Mouse (Mus musculus): ENCODE data around the gene Ttc27. TPM values are rescaled to one million over a fixed set of nuclear protein-coding genes. Genes with fewer than 3 reads are reported as not detected.

Ttc27 gene
- total and polyA plus RNA-seq, 2 experiments from 2014 or later = 8.5 to 16.2 TPM

- Histone ChIP-seq H3K36me3 (replicated peaks; ENCODE audit: control insufficient read depth, insufficient read depth, low read length) (no peaks in the 10 kb centered on the region), H3K9ac (replicated peaks; ENCODE audit: low read depth, low read length) (no peak overlapping the region), H3K4me1 (ENCODE audit: control insufficient read depth, insufficient read depth) (peaks cover 5% of the 10 kb centered on the region), H3K4me3 (ENCODE audit: low read depth, low read length) (no peak overlapping the region), H3K9me3 (replicated peaks; ENCODE audit: control insufficient read depth, low read length) (no peaks in the 10 kb centered on the region), H3K4me2 (ENCODE audit: low read depth, low read length) (peak overlapping the region; percentile 4; the same call in 1 of the 2 replicates), H3K27ac (ENCODE audit: low read depth) (peak overlapping the region; percentile 34; the same call in 1 of the 2 replicates), H3K27me3 (ENCODE audit: control insufficient read depth, insufficient read depth, low read length) (no peaks in the 10 kb centered on the region)
- TF ChIP-seq CTCF (IDR thresholded peaks at IDR 0.05; ENCODE audit: low read depth) (no peak), EP300 (IDR thresholded peaks at IDR 0.05; ENCODE audit: low read depth) (no peak)
- DNase-seq (ENCODE audit: low spot score) (peak; percentile 47), ATAC-seq (ENCODE audit: insufficient read depth, low read depth) (peak; percentile 49; the same call in 1 of the 2 replicates)
- WGBS = 36% methylated on average over 16 of the region's 16 CpGs
These were observed 186.1 kb downstream of the Ttc27 start for GRCm38 (mm10) chr17:74903411-74904331.

DNA sequence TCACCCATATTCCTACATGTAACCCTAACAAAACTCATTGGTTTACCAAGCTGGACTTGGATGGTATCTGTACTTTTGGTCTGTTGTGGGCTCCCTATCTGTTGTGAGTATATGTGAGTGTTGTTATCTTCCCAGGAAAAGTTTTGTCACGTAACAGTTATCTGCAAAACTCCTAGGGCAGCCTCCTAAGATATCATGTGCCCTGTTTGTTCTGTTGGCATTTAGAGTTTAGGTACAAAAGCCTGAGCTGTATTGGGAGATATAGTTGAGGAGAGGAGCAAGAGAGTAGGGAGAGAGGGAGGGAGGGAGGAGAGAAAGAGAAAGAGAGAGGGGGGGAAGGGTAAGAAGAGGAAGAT is 186.8 kb downstream of the Ttc27 start:
- Histone ChIP-seq H3K27ac (ENCODE audit: low read depth) (no peak overlapping the region), H3K36me3 (replicated peaks; ENCODE audit: control insufficient read depth, insufficient read depth, low read length) (no peaks in the 10 kb centered on the region), H3K4me2 (ENCODE audit: low read depth, low read length) (no peak overlapping the region), H3K9me3 (replicated peaks; ENCODE audit: control insufficient read depth, low read length) (no peaks in the 10 kb centered on the region), H3K27me3 (ENCODE audit: control insufficient read depth, insufficient read depth, low read length) (no peaks in the 10 kb centered on the region), H3K4me3 (ENCODE audit: low read depth, low read length) (no peak overlapping the region), H3K9ac (replicated peaks; ENCODE audit: low read depth, low read length) (no peak overlapping the region), H3K4me1 (ENCODE audit: control insufficient read depth, insufficient read depth) (peaks cover 5% of the 10 kb centered on the region)
- ATAC-seq (ENCODE audit: insufficient read depth, low read depth) (no peak), DNase-seq (ENCODE audit: low spot score) (no peak)
- whole genome bisulfite sequencing = 28% methylated on average over 1 of the region's 1 CpGs
- TF ChIP-seq CTCF (IDR thresholded peaks at IDR 0.05; ENCODE audit: low read depth) (no peak), EP300 (IDR thresholded peaks at IDR 0.05; ENCODE audit: low read depth) (no peak)

DNA sequence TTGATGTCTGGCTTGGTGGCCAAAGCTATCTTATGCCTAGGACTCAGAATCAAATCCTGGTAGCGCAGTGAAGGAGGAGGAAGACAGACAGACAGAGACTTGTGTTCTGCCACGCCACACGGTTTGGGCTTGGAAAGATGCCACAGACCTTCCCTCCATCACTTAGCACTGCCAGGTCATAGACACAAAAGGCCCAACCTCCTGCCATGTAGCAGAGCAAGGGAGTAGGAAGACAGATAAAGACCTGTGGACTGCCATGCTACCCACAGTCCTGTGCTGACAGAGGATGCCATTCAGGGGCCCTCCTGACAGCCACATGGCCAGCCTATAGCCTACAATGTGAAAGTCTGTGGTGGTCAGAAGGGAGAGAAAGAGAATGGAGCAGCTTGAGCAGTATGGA is 187.4 kb downstream of the Ttc27 start:
- ATAC-seq (ENCODE audit: insufficient read depth, low read depth) (no peak), DNase-seq (ENCODE audit: low spot score) (no peak)
- Histone ChIP-seq H3K9me3 (replicated peaks; ENCODE audit: control insufficient read depth, low read length) (no peaks in the 10 kb centered on the region), H3K4me2 (ENCODE audit: low read depth, low read length) (no peak overlapping the region), H3K27ac (ENCODE audit: low read depth) (no peak overlapping the region), H3K4me3 (ENCODE audit: low read depth, low read length) (no peak overlapping the region), H3K27me3 (ENCODE audit: control insufficient read depth, insufficient read depth, low read length) (no peaks in the 10 kb centered on the region), H3K36me3 (replicated peaks; ENCODE audit: control insufficient read depth, insufficient read depth, low read length) (no peaks in the 10 kb centered on the region), H3K4me1 (ENCODE audit: control insufficient read depth, insufficient read depth) (peaks cover 5% of the 10 kb centered on the region), H3K9ac (replicated peaks; ENCODE audit: low read depth, low read length) (no peak overlapping the region)
- TF ChIP-seq EP300 (IDR thresholded peaks at IDR 0.05; ENCODE audit: low read depth) = no peak
- no peak for TF ChIP-seq CTCF (IDR thresholded peaks at IDR 0.05; ENCODE audit: low read depth)
- 86% methylated on average over 3 of the region's 3 CpGs for WGBS

DNA sequence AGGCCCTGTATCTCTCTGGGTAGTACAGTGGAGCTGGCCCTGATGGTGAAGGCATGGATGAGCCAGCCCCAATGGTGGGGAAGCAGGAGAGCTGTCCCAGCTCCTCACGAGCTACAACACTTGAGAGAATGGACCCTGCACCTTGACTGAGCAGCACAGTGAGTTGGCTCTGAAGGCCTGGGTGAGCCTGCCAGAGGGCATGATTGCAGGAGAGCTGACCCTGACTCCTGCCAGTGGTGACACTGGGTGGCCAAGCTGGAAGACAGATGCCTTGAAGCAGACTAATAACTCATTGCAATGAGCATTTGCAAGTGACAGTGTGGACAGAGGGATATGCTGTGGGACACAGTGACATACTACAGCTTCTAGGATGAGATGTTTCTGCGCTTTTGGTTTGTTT is 195.5 kb downstream of the Ttc27 start:
- ATAC-seq (ENCODE audit: insufficient read depth, low read depth) (no peak), DNase-seq (ENCODE audit: low spot score) (no peak)
- no peak overlapping the region for H3K4me2 ChIP-seq (ENCODE audit: low read depth, low read length)
- no peaks in the 10 kb centered on the region for H3K4me1 ChIP-seq (ENCODE audit: control insufficient read depth, insufficient read depth)
- no peak overlapping the region for H3K27ac ChIP-seq (ENCODE audit: low read depth)
- H3K9ac ChIP-seq (replicated peaks; ENCODE audit: low read depth, low read length) = no peak overlapping the region
- no peak overlapping the region for H3K4me3 ChIP-seq (ENCODE audit: low read depth, low read length)
- no peaks in the 10 kb centered on the region for H3K36me3 ChIP-seq (replicated peaks; ENCODE audit: control insufficient read depth, insufficient read depth, low read length)
- H3K9me3 ChIP-seq (replicated peaks; ENCODE audit: control insufficient read depth, low read length) = peaks cover 20% of the 10 kb centered on the region
- WGBS = 96% methylated on average over 2 of the region's 2 CpGs
- no peak for TF ChIP-seq EP300 (IDR thresholded peaks at IDR 0.05; ENCODE audit: low read depth)
- TF ChIP-seq CTCF (IDR thresholded peaks at IDR 0.05; ENCODE audit: low read depth) = no peak
- H3K27me3 ChIP-seq (ENCODE audit: control insufficient read depth, insufficient read depth, low read length) = no peaks in the 10 kb centered on the region

Other genes with a start within 250 kb of the Ttc27 start
- gene Yipf4, start 228.2 kb upstream of the Ttc27 start, total RNA-seq (2014; rRNA removed; ENCODE audit: low replicate concordance) = 51.2 and 60.0 TPM in 2 replicates
- gene Yipf4, start 228.2 kb upstream of the Ttc27 start, polyA plus RNA-seq (2015; fragmentation: Nextera tagmentation; extraction: Ambion mirVana) = 69.1 and 79.6 TPM in 2 replicates
- gene Birc6, start 189.4 kb upstream of the Ttc27 start, total RNA-seq (2014; rRNA removed; ENCODE audit: low replicate concordance) = 101 and 147 TPM in 2 replicates
- 63.5 and 67.7 TPM in 2 replicates for gene Birc6, start 189.4 kb upstream of the Ttc27 start, polyA plus RNA-seq (2015; fragmentation: Nextera tagmentation; extraction: Ambion mirVana)